Mouse (Mus musculus) forebrain, embryonic 13.5 days (tissue): ENCODE measurements around the gene Dtnbp1. TPM values are rescaled to one million over a fixed set of nuclear protein-coding genes. Genes with fewer than 3 reads are reported as not detected.
A peak's percentile ranks its signal among the peaks of the same experiment; 100 is the strongest.

ENCODE experiments used
- ATAC-seq: fragments of 200-750 bp; cut with Nextera tagmentation; 2 replicates; pipeline ENCODE4 v1.8.0; 2017
- H3K27ac ChIP-seq: fragments of 300-500 bp; sonication (generic); 2 replicates; pipeline ENCODE4 v1.5.1; 2015; ENCODE audit warnings: inconsistent platforms, mild to moderate bottlenecking, moderate library complexity
- H3K27me3 ChIP-seq: fragments of 300-500 bp; sonication (generic); 2 replicates; pipeline ENCODE4 v1.6.1; 2015; ENCODE audit warnings: mild to moderate bottlenecking, inconsistent platforms
- H3K36me3 ChIP-seq: fragments of 300-500 bp; sonication (generic); 2 replicates; pipeline ENCODE4 v1.6.1; 2015; ENCODE audit warnings: mild to moderate bottlenecking, inconsistent platforms; ENCODE audit not compliant: poor library complexity, severe bottlenecking
- H3K4me1 ChIP-seq: fragments of 300-500 bp; sonication (generic); 2 replicates; pipeline ENCODE4 v1.6.1; 2015; ENCODE audit warnings: inconsistent platforms
- H3K4me2 ChIP-seq: fragments of 300-500 bp; sonication (generic); 2 replicates; pipeline ENCODE4 v1.6.1; 2015; ENCODE audit warnings: inconsistent platforms, mild to moderate bottlenecking, moderate library complexity
- H3K4me3 ChIP-seq: fragments of 300-500 bp; sonication (generic); 2 replicates; pipeline ENCODE4 v1.5.1; 2015; ENCODE audit warnings: mild to moderate bottlenecking, inconsistent platforms
- H3K9ac ChIP-seq: fragments of 300-500 bp; sonication (generic); 2 replicates; pipeline ENCODE4 v1.6.1; 2015; ENCODE audit warnings: mild to moderate bottlenecking, inconsistent platforms
- H3K9me3 ChIP-seq: fragments of 300-500 bp; sonication (generic); replicated peaks from 2 replicates; pipeline ENCODE4 v1.6.1; 2016; ENCODE audit warnings: inconsistent platforms
- WGBS: fragments of 180-500 bp; shearing (Covaris S2); methylation state at CpG from one replicate; pipeline ENCODE4 v1.1.7; 2015; 5-methylcytosine and 5-hydroxymethylcytosine counted together
- polyA plus RNA-seq: library from polyadenylated mRNA; unstranded; fragments of >200 nt; fragmentation: Nextera tagmentation; extraction: Ambion mirVana; gene quantifications from 2 replicates; pipeline ENCODE4 v1.2.1, GENCODE M21; 2015

Gene Dtnbp1
- 95.4 and 104 TPM in 2 replicates for polyA plus RNA-seq

DNA sequence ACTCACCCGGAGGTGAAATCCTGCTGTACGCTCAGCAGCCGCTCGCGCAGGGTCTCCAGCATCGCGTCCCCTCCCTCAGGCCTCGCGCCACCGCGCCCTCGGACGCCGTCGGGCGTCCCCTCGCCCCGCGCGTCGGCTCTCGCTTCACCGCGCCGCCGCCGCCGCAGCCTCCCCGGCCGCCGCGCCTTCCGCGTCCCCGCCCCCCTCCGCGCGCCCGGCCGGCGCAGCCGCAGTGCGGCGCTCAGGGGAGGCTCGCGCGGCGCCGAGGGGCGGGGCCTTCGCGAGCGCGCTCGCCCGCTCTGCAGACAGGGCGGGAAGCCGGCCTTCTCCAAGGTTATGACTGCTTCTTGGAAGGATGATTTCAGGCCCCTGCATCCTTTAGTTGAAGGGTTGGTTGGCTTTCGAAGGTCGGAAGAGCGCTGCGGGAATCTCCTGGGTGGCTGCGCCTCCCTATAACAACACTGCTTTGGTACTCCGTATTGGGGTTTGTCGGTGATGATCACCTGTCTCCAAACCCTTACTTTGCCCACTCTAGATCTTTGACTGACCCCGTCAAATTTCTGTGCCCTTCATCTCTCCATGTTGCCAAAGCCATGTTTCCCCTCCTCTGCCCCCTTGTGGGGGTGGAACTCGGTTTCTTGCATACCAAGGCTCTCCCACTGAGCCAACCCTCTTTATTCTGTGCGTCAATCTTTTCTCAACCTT lies at the start of gene Dtnbp1:
Dtnbp1 (minus strand) TSS at position 237 of the 705 bp plus-strand sequence.
- H3K36me3 ChIP-seq, result peaks cover 3% of the 10 kb centered on the region; the same call in 1 of the 2 replicates
- 1% methylated on average over 50 of the region's 68 CpGs for WGBS
- peak within 1 kb of the TSS; percentile 31 for H3K27ac ChIP-seq
- H3K9ac ChIP-seq, result peak within 1 kb of the TSS; percentile 88
- peak within 1 kb of the TSS; percentile 87 for H3K4me3 ChIP-seq
- peaks cover 25% of the 10 kb centered on the region for H3K4me1 ChIP-seq
- peak within 1 kb of the TSS; percentile 88 for H3K4me2 ChIP-seq
- H3K27me3 ChIP-seq, result no peaks in the 10 kb centered on the region
- peak; percentile 92 for ATAC-seq
- H3K9me3 ChIP-seq, result no peaks in the 10 kb centered on the region

DNA sequence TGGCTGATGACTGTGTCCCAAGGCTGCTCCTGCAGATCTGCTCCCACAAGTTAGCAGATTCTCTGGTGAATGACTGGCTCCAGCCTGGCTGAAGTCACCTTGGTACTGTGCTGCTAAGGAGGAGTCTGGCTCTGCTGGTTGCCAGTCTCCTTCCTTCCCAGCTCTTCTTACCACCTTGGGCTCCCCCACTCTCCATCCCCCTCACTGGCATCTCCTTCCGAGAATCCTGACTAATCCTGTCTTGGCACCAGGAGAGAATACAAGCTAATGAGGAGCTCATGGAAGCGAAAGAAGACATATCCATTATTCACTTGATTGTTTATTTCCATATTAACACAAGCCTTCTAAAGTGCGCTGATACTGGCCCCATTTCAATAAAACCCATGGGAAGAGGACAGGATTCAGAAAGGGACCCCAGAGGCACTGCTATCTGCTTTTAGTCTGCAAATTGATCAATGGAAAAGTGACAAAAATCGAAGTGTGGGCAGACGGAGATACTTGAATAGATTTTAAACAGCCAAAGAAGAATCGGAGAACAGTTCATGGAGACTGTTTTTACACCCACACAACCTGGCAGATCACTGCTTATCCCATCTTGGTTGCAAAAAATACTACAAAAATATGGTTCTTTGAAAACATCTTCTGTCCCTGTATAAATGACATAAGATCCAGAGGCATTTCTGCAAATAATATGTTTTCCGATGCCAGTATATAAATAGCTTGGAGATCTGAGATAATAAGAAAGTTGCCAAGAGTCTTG lies 47.5 kb upstream of the Dtnbp1 start:
- H3K4me3 ChIP-seq, result no peak overlapping the region
- ATAC-seq, result no peak
- H3K9ac ChIP-seq, result no peak overlapping the region
- no peaks in the 10 kb centered on the region for H3K36me3 ChIP-seq
- 64% methylated on average over 7 of the region's 7 CpGs for WGBS
- no peak overlapping the region for H3K27ac ChIP-seq
- no peak overlapping the region for H3K4me2 ChIP-seq
- no peaks in the 10 kb centered on the region for H3K27me3 ChIP-seq
- H3K9me3 ChIP-seq, result no peaks in the 10 kb centered on the region
- peaks cover 9% of the 10 kb centered on the region; the same call in 1 of the 2 replicates for H3K4me1 ChIP-seq

GRCm38 (mm10) chr13:45043466-45043865 lies 41.5 kb upstream of the Dtnbp1 start:
- H3K4me2 ChIP-seq, result no peak overlapping the region
- 88% methylated on average over 3 of the region's 3 CpGs for WGBS
- H3K9me3 ChIP-seq, result no peaks in the 10 kb centered on the region
- ATAC-seq, result no peak
- 0 out of 2 replicates have a peak, but pooled peaks cover 2% of the 10 kb centered on the region for H3K4me1 ChIP-seq
- H3K4me3 ChIP-seq, result no peak overlapping the region
- no peaks in the 10 kb centered on the region for H3K27me3 ChIP-seq
- no peak overlapping the region for H3K9ac ChIP-seq
- no peak overlapping the region for H3K27ac ChIP-seq
- no peaks in the 10 kb centered on the region for H3K36me3 ChIP-seq

DNA sequence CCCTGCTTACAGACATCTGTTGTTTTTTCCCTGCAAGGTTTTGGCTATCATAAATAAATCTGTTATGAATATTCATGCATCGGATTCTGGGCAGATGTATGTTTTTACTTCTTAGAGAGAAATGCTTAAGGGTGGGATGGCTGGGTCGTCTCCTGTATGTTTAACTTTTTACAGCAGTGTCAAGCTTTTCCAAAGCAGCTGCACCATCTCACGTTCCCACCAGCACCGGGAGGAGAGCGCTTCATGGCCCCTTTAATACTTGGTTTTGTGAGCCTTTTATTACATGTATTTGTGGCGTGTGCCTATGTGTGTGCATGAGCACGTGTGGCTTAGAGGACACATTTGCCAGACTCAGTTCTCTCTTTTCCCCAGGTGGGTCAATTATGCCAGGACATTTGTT lies 38.8 kb upstream of the Dtnbp1 start:
- Histone ChIP-seq H3K4me2 (no peak overlapping the region), H3K27me3 (no peaks in the 10 kb centered on the region), H3K4me1 (0 out of 2 replicates have a peak, but pooled peaks cover 2% of the 10 kb centered on the region), H3K36me3 (no peaks in the 10 kb centered on the region), H3K27ac (no peak overlapping the region), H3K4me3 (no peak overlapping the region), H3K9ac (no peak overlapping the region), H3K9me3 (no peaks in the 10 kb centered on the region)
- ATAC-seq, result no peak
- WGBS, result 90% methylated on average over 7 of the region's 7 CpGs

GRCm38 (mm10) chr13:45040195-45040594 lies 38.2 kb upstream of the Dtnbp1 start:
- Histone ChIP-seq H3K4me1 (0 out of 2 replicates have a peak, but pooled peaks cover 2% of the 10 kb centered on the region), H3K9ac (no peak overlapping the region), H3K36me3 (no peaks in the 10 kb centered on the region), H3K4me2 (no peak overlapping the region), H3K4me3 (no peak overlapping the region), H3K27ac (no peak overlapping the region), H3K9me3 (no peaks in the 10 kb centered on the region), H3K27me3 (no peaks in the 10 kb centered on the region)
- 91% methylated on average over 4 of the region's 4 CpGs for WGBS
- no peak for ATAC-seq

DNA sequence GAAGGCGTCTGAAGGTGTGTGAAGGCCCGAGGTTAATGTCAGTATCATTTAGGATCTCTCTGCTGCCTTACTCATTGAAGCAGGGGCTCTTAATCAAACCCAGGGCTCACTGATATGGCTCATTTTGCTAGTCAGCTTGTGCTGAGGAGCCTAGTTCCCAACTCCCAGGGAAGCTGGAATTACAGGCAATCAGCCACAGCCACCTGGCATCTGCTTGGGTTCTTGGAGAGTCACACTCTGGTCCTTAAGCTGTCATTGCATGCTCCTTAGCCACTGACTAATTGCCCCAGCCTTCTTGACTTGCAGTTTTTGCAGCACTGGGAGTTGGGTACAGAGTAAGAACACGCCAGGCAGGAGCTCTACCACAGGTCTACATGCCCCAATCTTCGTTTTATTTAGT lies 34.5 kb upstream of the Dtnbp1 start:
- Histone ChIP-seq H3K27me3 (no peaks in the 10 kb centered on the region), H3K4me3 (no peak overlapping the region)

GRCm38 (mm10) chr13:45034759-45035158 lies 32.8 kb upstream of the Dtnbp1 start:
- ATAC-seq, result no peak
- Histone ChIP-seq H3K9ac (no peak overlapping the region), H3K9me3 (no peaks in the 10 kb centered on the region), H3K4me1 (no peaks in the 10 kb centered on the region), H3K4me3 (no peak overlapping the region), H3K27me3 (no peaks in the 10 kb centered on the region), H3K27ac (no peak overlapping the region), H3K36me3 (no peaks in the 10 kb centered on the region), H3K4me2 (no peak overlapping the region)
- 88% methylated on average over 7 of the region's 7 CpGs for WGBS

More for the DNA sequence above, 34.5 kb upstream of the Dtnbp1 start:
- Histone ChIP-seq H3K9ac (no peak overlapping the region), H3K4me2 (no peak overlapping the region), H3K9me3 (no peaks in the 10 kb centered on the region), H3K36me3 (no peaks in the 10 kb centered on the region), H3K27ac (no peak overlapping the region), H3K4me1 (0 out of 2 replicates have a peak, but pooled peaks cover 2% of the 10 kb centered on the region)
- WGBS, result 90% methylated on average over 4 of the region's 4 CpGs
- ATAC-seq, result no peak

DNA sequence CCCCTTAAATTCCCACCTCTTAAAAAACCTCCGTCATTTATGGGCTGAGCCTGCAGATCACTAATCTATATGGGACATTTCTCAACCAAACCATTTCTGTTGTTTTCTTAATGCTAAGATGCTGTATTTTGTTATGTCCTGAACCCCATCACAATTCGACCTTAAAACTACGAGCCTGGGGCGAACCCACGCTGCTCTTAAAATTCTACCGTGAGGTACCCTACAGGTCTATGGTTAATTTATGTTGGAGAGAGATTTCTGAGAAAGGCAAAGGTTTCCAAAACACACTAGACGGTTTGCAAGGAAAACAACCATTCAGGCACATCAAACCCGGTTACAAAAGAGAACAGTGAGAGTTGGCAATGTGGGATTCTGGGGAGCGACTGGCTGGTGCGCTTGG lies 31.4 kb upstream of the Dtnbp1 start:
- no peak overlapping the region for H3K9ac ChIP-seq
- no peaks in the 10 kb centered on the region for H3K27me3 ChIP-seq
- H3K36me3 ChIP-seq, result no peaks in the 10 kb centered on the region
- no peak overlapping the region for H3K27ac ChIP-seq
- no peak overlapping the region for H3K4me2 ChIP-seq
- H3K4me3 ChIP-seq, result no peak overlapping the region
- 87% methylated on average over 10 of the region's 10 CpGs for WGBS
- H3K4me1 ChIP-seq, result no peaks in the 10 kb centered on the region
- no peak for ATAC-seq
- no peaks in the 10 kb centered on the region for H3K9me3 ChIP-seq

GRCm38 (mm10) chr13:45032484-45032883 lies 30.5 kb upstream of the Dtnbp1 start:
- no peak overlapping the region for H3K4me3 ChIP-seq
- ATAC-seq, result no peak
- no peak overlapping the region for H3K9ac ChIP-seq
- H3K27ac ChIP-seq, result no peak overlapping the region
- 81% methylated on average over 4 of the region's 4 CpGs for WGBS
- H3K9me3 ChIP-seq, result no peaks in the 10 kb centered on the region
- H3K27me3 ChIP-seq, result no peaks in the 10 kb centered on the region
- H3K4me1 ChIP-seq, result no peaks in the 10 kb centered on the region
- no peaks in the 10 kb centered on the region for H3K36me3 ChIP-seq
- H3K4me2 ChIP-seq, result no peak overlapping the region

GRCm38 (mm10) chr13:45031748-45032147 lies 29.8 kb upstream of the Dtnbp1 start:
- WGBS, result 81% methylated on average over 7 of the region's 7 CpGs
- no peaks in the 10 kb centered on the region for H3K27me3 ChIP-seq
- H3K4me1 ChIP-seq, result no peaks in the 10 kb centered on the region
- H3K9me3 ChIP-seq, result no peaks in the 10 kb centered on the region
- no peak overlapping the region for H3K4me3 ChIP-seq
- H3K36me3 ChIP-seq, result no peaks in the 10 kb centered on the region
- no peak overlapping the region for H3K27ac ChIP-seq
- no peak for ATAC-seq
- no peak overlapping the region for H3K9ac ChIP-seq
- H3K4me2 ChIP-seq, result no peak overlapping the region

- no peak for ATAC-seq
- WGBS, result 82% methylated on average over 10 of the region's 10 CpGs
- Histone ChIP-seq H3K4me1 (no peaks in the 10 kb centered on the region), H3K27me3 (no peaks in the 10 kb centered on the region), H3K27ac (no peak overlapping the region), H3K9me3 (no peaks in the 10 kb centered on the region), H3K4me2 (no peak overlapping the region), H3K36me3 (no peaks in the 10 kb centered on the region), H3K4me3 (no peak overlapping the region), H3K9ac (no peak overlapping the region)
These were observed 29.4 kb upstream of the Dtnbp1 start for GRCm38 (mm10) chr13:45031314-45031713.

- Histone ChIP-seq H3K27me3 (no peaks in the 10 kb centered on the region), H3K9ac (no peak overlapping the region), H3K4me1 (no peaks in the 10 kb centered on the region), H3K4me3 (no peak overlapping the region), H3K4me2 (no peak overlapping the region), H3K27ac (no peak overlapping the region), H3K36me3 (no peaks in the 10 kb centered on the region), H3K9me3 (no peaks in the 10 kb centered on the region)
- 14% methylated on average over 12 of the region's 12 CpGs for WGBS
- ATAC-seq, result 0 out of 2 replicates have a peak, but pooled peaks have one; percentile 43
These were observed 28.9 kb upstream of the Dtnbp1 start for GRCm38 (mm10) chr13:45030830-45031229.
